Mouse (Mus musculus) right cerebral cortex, postnatal 14 days (tissue): Measurements from ENCODE around the gene Prickle1.

Experiments
- DNase-seq: peaks from one replicate; pipeline ENCODE4 v3.0.0; 2022

Gene Prickle1

DNA sequence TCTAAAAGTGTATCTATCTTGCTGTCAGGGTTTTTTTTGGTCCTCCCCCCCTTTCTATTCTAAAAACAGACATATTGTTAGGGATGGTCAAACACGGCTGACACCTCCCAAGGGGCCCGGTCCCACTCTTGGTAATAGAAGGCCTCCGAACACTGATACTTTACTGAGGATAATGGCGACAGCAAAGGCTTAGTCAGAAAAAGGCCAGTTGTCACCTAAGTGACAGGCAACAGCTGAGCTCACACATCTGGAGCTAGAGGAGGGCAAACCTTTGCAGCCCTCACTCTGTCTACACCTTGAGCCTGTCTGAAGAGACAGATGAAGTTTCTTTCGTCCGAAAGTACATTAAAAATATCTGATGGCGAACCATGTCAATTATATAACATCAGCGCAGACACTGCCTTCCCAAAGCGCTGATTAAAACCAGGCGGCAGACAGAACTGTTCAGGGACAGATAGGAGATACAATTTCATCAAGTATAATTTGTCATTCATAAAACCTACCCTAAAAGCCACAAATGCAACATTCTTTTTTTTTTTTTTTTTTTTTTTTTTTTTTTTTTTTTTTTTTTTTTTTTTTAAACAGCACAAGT is 1.3 kb downstream of the Prickle1 start:
- no peak for DNase-seq

GRCm38 (mm10) chr15:93592596-93592995 is 3.1 kb downstream of the Prickle1 start:
- no peak for DNase-seq

DNA sequence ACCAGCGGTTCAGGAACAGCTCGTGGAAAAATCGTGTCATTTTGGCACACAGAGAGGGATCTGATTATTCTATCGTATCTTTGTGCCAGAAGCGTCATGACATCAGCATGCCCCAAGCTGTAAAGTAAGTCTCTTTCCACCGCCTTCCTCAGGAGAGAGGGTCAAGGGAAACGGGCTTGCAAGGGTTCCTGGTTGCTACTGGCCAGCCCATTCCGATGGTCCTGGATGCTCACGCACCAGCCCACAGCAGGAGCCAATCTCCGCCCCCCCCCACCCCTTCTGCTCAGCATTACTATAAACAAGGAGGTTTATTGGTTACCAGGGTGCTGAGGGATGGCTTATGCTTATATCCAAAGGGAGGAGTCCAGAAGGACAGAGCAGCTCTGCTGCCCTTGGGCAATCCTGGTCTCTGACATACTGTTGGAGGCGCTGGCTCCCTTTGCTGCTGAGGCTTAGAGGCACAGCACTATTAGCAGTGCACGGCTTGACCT is 3.8 kb downstream of the Prickle1 start:
- no peak for DNase-seq

GRCm38 (mm10) chr15:93591371-93591770 is 4.3 kb downstream of the Prickle1 start:
- no peak for DNase-seq

DNA sequence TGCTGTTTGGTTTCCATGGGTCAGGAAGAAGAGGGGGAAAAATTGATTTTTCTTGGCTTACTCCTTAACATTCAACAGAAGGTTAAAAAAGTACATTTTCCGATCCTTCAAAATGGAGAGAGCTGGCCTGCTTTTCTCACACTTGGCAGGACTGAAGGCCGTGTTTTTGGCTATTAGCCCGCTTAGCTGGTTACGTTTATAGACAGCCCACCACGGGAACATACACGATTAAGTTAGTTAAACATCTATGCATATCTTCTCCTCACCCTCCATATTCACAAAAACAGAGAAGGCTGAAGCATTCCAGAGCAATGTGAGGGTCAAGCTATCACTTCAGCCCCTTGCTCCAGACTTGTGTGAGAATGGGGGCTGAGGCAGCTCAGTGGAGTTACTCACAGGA is 7.3 kb downstream of the Prickle1 start:
- no peak for DNase-seq

DNA sequence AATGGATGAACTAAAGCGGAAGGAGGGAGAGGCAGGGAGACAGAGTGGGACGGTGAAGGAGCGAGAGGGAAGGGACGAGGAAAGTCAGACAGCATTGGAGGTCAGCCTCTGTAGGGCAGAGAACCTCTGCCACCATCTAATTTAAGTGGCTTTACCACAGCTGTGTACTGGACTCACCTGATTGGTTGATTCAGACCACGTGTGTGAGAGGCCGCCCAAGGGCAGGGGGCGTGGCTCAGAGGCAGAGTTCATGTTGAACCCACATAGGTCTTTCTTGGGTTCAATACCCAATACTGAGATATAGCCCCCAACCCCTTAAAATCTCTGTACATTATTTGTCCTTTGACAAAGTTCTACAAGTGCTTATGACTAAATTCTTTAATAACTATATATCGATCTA is 8.0 kb downstream of the Prickle1 start:
- DNase-seq = no peak

DNA sequence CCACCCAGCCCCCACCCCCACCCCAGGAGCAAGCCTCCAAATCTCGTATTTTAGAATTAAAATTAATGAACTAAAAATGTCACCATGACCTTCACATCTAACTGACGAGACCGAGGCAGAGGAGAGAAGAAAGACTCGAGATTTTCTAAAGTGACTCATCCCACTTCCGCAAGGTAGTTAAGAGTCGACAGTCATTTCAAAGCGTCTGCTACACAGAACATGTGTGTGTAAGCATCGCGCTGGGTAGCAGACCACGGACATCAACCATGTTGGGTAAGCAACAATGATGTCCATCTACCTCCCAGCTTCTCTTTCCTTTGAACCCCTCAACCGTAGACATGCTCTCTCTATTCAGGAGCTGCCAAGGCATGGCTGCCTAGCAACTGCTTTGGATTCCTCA is 12.6 kb downstream of the Prickle1 start:
- no peak for DNase-seq

GRCm38 (mm10) chr15:93581736-93582135 is 14.0 kb downstream of the Prickle1 start:
- no peak for DNase-seq

DNA sequence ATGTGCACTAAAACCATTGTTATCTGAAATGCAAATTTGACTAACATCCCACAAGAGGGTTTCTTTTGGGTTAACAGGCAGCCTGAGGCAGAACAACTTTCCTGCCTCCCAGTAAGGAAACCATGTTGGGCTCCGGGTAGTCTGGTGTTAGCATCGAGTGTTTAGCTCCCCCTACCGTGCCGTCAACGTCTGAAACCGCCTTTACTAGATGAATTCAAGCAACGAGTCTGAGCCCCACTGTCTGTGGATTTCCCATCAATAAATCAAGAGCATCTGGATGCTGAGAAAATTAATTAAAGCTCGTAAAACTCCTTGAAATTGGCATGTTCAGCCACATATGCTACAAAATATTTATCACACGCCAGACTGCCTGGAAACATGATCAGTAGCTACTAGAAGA is 15.8 kb downstream of the Prickle1 start:
- DNase-seq = no peak

DNA sequence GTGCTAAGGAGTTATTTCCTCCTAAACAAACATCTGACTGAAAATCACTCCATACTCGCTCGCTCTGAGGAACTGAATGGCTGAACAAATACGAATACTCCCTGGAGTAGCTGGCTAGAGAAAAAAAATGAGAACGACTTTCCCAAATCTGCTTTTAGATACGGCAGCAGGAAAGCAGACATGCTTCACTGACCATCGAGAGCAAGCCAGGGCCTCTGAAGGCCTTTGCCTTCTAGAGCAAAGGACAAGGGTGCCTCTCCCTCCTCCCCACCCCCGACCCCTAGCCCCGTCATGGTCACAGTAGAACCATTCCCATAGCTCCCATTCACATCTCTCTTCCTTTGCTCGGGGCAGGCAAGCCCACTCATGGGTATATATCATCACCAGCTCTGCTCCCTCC is 16.6 kb downstream of the Prickle1 start:
- no peak for DNase-seq

DNA sequence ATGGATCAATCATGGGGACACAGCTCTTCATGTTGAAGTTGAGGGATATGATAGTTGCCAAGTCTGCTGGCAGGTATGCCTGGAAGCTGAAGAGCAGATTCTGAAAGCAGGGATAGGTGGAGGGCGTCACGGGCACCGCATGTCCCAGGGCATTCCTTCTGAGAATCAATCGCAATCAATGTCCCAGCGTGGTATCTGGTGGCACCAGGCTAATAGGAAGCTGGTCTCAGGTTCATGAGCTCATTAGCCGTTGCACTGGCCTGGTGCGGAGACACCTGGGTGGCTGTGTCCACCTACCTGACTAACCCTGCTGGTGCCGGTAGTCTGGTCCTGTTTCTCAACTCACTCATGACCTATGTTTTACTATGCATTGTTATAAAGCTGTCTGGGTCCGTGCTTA is 19.3 kb downstream of the Prickle1 start:
- DNase-seq = no peak

GRCm38 (mm10) chr15:93575884-93576283 is 19.8 kb downstream of the Prickle1 start:
- DNase-seq = peak; percentile 67

GRCm38 (mm10) chr15:93572889-93573288 is 22.8 kb downstream of the Prickle1 start:
- DNase-seq = no peak

GRCm38 (mm10) chr15:93570881-93571495 is 24.7 kb downstream of the Prickle1 start:
- no peak for DNase-seq

- no peak for DNase-seq
Measured at GRCm38 (mm10) chr15:93568911-93569310, 26.8 kb downstream of the Prickle1 start.

DNA sequence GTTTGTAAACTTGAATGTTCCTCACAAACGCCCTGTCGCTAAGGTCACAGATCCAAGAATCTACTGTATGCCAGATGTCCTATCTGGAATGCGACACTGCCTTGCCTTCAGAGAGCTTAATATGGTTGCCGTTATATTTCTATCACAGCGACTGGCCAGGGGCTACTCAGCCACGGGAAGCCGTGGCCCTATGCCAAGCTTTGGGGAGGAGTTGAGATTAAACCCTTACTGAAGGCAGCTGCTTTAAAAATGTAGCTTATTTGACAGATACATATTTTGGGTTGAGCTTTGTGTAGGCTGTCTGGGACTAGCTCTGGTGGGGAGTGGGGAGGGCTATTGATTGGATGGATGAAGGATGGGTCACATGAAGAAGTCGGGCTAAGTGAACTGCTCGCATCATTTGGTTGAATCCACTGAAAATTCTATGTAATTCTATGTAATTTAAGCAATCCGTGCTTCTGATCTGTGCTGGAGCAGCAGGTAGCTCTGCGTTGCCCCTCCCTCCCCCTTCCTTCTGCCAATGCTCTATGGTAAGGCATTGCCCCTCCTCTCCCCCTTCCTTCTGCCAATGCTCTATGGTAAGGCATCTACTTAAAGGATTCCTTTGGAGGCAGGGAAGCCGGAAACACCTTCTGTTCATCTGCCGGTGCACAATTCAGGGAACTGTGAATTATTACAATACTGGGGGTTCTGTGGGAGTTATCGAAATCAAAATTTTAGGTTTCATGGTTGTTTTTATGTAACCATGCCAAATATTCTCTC is 28.0 kb downstream of the Prickle1 start:
- DNase-seq = no peak

DNA sequence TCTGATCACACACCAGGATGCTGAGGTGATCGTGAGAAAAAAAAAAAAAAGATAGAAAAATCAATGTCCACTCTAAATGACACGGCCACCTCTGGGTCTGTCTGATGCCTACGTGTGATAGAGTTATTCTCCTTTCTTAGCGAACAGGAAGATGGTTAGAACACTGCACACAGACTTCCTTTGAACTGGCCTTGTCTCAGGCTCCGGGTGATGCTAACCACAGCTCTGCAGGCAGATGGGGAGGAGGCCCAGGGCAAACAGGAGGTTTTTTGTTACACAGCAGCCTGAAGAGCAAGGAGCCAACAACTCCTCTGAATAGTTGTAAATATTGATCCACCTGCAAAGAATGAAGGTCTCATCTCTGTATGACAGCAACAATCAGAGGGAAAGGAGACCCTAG is 32.2 kb downstream of the Prickle1 start:
- DNase-seq = no peak

GRCm38 (mm10) chr15:93561540-93561939 is 34.2 kb downstream of the Prickle1 start:
- DNase-seq = no peak

- DNase-seq = no peak
Measured at GRCm38 (mm10) chr15:93558421-93558820, 37.3 kb downstream of the Prickle1 start.

- no peak for DNase-seq
Measured at GRCm38 (mm10) chr15:93555719-93556118, 40.0 kb downstream of the Prickle1 start.

GRCm38 (mm10) chr15:93554203-93554851 is 41.4 kb downstream of the Prickle1 start:
- no peak for DNase-seq

DNA sequence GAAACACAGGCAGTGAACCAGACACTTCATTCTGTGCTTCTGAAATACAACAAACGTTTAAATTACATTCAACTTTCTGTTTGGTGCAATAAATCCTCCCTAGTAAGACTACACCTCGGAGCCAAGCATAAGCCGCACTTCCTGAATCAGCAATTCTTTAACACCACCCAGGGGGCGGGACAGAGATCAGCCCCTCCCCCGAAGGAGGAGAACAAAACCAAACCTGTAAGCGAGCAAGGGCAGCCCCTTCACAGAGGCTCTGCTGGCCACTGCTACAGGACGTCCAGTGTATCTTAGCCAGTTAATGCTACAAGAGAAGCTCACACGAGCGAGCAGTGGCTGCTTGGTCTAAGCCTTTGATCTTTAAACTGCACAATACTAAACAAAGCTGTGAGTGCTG is 43.5 kb downstream of the Prickle1 start:
- no peak for DNase-seq

DNA sequence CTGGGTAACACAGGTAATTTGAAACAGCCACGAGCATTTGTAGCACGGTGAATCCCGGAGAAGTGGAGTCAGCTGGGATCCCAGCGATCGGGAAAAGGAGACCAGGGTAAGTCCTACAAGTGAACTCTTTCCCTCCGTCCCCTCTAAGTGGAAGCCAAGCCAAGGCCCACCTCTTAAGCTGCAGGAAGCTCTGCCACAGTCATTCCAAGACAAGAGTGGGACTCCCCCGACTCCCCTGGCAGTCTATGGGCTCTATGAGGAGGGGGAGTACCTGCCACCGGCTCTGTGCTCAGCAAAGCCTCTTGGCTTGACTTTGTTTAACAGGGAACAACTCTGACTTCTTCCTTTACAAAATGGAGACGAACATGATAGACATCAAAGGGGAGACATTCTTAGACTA is 47.4 kb downstream of the Prickle1 start:
- no peak for DNase-seq

- DNase-seq = no peak
Measured at GRCm38 (mm10) chr15:93539415-93539814, 56.3 kb downstream of the Prickle1 start.
